Mouse (Mus musculus) MN1 (cell line): ENCODE data around the gene Bag6.

Experiments used
- DNase-seq: peaks from one replicate; pipeline ENCODE4 v3.0.0-alpha.2; 2016; ENCODE audit warnings: low spot score

Bag6 gene

DNA sequence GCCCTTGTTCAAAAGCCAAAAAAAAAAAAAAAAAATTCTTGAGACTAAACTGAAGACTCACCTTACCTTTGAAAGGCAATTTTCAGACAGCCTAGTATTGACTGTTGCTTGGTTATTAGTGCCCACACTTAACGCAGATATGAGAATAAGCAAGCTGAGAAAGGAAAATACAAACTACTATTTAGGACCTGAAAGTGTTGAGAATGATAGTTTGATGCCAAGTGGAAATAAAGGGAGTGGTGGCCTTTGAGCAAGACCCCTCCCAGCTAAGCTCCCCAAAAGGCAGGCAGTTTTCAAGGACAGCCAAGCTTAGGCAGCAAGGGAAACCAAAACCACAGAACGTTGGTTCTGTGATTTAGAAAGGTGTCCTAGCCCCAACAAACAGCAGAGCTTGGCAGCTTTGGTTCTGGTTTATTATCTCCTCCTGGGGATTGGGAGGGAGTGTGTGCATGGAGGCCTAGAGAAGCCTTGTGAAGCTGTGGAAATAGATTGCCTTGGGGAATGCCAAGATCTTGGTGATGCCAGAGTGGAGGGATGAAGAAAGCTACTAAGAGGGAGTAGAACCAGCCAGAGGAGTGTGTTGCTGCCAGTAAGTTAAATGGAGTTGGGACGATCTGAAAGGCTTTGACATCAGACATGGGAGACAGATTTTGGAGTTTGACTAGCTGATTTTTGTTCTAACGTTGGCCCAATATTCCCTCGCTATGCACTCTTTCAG lies 13.1 kb downstream of the Bag6 start:
- no peak for DNase-seq

DNA sequence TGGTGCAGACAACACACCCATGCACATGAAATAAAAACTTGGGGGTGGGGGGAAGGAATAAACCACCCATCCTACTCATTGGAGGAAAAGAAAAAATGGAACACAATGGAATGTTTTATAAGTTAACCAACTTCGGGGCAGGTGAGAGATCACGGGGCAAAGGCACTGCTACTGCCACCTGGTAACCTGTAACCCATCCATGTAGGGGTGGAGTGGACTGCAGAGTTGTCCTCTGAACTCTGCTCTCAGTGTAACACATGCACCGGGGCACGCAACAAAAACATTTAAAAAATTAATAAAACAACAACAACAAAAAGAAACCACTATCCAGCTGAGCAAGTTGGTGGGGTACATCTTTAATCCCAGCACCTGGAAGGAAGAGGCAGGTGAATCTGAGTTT lies 17.1 kb downstream of the Bag6 start:
- no peak for DNase-seq

DNA sequence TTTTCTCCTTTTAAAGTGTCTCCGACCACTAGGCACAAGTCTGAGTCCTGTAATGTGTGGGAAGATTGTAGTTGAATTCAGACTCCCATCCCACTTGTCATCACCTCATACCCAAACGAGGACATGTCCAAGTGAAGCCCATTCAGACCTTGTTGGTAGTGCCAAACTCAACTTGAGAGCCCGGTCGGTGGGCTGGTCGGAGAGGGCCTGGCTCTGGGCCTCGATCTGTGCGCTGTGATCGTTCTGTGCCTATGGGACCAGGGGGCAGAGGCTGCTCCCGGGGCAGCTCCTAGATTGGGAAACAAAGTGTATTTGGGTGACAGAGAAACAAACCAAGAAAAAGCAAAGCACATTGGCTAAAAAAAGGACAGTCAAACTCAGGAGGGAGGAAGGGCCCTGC lies 18.1 kb downstream of the Bag6 start:
- DNase-seq = no peak

DNA sequence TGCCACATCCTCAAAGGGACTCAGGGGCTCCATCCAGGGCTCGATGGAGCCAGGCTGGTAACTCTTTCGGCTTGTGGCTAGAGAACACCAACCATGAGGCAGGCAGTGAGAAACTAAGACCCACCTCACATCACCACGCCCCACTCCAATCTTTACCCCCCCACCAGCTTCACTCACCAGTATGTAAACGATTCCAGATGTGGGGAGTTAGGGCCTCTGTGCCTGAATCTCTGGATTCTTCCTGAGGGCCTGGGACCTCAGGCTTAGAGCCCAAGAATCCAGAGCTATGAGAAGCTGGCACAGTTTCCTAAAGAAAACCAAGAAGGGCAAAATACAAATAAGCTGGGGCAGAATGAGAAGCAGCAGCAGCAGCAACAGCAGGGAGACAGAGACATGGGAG lies 19.0 kb downstream of the Bag6 start:
- DNase-seq = no peak

DNA sequence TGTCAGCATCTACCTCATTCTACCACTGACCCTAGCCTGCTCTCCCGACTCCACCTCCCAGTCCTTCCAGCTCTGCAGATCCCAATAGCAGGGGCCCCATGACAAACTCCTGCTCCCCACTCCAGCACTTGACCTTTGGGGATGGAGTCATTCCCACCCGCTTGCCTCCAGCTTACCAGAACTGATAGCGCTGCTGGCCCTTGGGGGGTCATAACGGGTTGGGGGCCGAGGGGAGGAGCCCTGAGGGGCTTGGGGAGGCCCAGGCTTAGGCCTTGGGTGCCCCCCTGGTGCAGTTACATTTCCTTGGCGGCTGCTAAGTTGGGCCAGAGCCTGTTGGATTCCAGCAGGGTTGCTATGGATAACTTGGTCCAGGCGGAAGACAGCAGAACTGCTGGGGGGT lies 19.6 kb downstream of the Bag6 start:
- DNase-seq = no peak

DNA sequence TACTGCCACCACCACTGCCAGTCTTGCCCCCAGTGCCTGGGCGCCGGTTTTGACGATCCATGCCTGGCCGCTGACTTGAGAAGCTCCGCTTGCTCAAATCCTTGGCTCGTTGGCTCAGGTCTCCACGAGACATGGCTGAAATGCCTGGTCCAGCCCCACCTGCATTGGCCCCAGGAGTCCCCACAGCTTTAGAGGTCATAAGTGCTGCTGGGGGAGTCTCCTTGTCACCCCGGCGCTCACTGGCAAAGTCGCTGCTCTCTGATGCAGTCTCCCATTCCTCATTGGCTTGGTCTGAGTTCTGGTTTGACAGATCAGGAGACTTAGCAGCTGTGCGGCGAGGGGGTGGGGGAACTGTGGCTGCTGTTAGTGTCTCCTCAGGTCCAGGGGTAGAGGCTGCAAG lies 20.5 kb downstream of the Bag6 start:
- no peak for DNase-seq

DNA sequence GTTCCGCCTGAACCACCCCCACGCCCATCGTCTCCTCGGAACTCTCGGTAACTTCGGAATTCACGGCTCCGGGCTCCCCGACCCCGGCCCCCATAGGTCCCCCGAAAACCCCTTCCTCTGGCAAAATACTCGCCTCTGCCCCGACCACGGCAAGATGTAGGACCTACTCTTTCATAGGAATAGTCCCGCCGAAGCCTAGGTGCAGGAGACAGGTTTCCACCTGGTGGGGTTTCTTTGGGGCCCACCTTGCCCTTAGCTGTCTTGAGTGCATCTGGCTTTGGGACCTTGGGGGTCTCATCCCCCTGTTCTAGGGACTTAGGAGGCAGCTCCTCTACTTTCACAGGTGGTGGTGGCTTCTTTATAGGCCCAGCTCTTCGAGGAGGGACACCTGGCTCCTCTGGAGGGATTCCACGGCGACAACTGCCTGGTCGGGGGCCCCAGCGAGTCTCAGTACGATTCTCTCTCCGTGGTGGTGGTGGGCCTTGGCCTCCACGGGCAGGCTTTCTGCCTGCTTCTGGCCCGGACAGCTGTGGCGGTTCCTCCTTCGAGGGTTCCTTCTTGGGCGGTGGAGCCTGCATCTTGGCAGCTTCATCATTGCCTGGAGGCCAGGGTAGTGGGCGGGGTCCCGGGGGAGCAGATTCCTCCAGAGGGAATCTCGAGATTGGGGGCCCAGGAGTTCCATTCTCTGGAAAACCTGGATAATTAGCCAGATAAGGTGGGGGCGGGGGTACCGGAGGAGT lies 21.7 kb downstream of the Bag6 start:
- no peak for DNase-seq

DNA sequence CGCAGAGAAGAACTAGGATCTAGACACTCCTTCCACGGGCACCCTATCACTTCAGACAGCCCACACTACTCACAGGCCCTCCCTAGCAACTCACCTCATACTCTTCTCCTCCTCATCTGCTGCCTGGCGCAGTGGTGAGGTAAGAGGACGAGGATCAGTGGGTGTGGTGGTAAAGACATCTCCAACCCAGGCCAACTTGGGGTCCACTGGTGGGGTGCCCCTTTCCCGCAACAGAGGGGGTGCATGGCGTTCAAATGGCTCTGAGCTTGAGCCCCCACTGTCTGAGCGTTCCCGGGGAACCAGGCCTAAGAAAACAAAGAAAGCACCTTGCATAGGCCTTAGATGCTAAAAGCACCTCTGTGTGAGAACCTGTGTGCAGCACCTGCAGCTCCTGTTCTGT lies 22.3 kb downstream of the Bag6 start:
- DNase-seq = no peak

DNA sequence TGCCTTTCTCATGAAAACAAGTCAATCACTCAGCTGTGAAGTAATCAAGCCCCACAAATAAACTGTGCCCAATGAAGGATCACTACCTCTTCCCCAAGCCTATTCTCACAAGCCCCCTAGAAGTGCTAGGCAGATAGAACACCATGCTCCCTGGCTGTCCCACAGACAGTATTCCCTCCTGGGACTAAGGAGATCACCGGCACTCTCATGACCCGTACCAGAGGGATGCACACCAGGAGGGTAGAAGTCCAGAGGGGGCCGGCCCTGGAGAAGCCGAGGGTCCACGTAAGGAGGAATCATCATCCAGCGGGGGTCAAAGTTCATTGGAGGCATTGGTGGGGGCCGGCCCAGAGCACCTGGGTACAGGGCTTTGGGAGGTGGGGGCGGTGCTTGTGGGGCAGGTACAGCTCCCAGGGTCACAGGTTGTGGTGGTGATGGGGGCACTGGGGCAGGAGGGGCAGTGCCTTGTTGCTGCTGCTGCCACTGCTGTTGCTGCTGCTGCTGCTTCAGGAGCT lies 22.7 kb downstream of the Bag6 start:
- DNase-seq = no peak

DNA sequence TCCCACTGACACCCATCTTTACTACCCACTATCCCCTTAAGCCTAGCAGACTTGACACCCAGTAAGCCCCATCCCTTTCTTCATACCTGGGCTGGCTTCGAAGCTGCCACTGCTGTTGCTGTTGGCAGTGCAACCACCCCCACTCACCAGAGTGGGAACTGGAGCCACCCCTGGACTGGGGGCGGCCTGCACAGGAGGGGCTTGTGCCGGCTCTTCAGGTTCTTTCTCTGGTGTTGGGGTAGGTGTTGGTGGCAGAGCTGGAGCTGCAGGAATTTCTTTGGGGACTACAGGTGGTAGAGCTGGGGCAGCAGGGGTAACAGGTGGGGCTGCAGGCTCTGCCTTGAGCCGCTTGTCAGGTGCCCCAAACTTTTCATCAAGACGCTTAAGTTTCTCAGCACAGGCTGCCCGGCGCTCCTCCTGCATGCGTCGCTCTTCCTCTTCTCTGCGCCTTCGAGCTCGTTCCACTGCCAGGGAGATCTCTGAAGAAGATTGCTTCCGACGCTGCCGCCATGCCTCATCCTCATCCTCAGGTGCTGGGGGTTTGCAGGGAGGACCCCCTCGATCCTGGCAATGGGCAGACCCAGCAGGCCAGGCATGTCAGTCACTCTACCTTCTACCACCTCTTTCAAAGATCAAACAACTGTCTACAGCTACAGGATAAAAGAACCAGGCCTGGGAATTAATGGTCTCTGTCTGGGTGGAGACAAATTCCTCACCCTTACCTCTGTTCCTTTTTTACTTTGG lies 24.0 kb downstream of the Bag6 start:
- DNase-seq = no peak

DNA sequence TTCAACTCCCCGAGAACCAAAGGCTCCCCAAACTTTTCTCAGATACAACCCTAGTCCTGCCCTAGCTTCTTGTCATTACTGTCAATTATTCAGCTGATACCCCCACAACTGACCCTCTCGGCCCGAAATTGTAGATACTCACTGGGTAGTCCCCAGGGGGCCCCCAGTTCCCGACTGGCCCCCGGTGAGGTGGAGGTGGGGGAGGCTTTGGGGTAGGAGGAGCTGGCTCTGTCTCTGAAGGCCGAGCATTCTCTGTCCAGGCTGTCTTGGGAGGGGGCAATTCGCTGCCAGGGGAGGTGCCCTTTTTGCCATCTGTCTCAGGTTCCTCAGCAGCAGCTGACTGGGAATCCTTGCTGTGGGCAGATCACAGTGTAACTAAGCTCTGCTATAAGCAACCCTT lies 24.7 kb downstream of the Bag6 start:
- no peak for DNase-seq

DNA sequence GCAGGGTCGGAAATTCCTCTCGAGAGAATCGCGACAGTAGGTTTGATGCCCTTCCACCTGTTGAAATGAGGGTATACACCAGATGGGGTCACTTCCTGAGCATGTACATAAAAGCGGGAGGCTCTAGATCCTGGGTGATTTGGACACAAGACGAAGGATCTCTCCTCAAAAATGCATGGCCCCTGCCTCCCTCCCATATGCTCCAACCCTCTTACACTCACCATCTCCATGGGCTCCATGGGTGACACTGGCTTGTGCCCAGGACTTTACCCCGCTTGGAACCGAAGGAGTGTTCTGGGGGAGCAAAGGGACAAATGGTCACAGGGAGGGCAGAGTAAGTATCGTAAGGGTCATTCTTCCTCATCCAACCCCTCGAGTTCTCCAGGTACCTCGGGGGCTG lies 26.4 kb downstream of the Bag6 start:
- DNase-seq = no peak

DNA sequence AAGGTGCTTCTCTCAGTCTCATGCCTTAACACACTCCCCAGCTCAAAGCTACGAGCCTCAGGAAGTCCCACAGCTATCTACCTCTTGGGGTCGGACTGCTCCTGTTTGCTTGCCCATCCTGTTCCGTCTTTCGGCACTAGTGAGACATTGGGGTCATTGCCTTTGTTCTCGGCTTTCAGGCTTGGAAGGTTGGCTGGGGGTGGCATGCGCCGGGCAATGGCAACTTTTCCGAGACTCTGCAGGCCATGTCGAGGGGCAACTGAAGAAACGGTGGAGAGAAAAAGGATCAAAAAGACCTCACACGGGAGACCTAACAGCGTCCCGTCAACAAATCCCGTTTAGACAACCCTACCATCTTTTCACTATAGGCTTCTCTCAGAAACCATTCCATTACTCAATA lies 27.1 kb downstream of the Bag6 start:
- DNase-seq = no peak

DNA sequence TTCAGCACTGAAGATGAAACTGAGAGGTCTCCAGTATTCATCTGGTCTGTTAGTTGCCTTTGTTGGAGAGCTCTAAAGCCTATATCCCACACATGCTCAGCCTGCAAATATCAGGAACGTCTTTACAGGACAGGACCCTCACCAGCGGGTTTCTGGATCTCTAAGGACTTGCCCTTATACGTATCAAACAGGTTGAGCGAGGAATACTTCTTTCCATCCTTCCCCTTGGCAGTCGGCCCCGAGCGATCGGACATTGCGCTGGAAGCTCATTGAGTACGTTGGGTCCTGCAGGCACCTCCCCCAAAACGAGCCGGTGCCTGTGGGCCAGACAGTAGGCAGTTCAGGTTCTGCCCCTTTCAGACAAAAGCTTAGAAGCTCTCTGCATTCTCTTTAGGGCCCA lies 27.8 kb downstream of the Bag6 start:
- no peak for DNase-seq

DNA sequence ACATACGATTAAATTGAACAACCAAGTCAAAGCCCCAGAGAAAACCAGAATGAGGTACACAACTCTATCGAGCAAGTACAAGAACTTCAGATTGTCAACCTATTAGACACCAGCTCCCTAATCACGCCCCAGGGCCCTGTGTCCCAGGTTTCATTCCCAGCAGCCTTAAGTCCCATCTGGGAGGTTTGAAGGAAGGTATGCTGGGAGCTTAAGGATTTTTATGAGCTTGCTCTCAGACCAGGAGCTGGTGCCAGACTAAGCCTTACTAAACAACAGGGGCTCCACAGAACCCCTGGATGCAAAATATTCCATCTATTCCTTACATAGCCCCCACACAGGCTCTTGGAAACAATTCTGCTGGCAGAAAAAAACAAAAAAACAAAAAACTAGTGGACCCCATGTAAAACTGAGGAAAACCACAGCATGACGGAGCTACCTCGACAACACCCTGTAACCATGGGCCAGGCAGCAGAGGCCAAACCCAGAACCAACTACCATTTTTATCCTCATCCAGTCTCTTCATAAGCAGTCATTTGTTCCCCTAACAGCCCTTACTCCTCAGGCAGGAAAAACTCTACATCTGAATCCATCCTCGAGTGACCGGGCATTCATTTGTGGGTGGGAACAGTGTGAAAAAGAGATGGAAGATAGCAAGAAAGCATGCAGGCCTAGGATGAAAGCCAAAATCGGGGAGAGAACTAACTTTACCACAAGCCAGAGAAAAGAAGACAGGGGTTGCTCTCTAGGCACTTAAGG lies 28.5 kb downstream of the Bag6 start:
- no peak for DNase-seq

DNA sequence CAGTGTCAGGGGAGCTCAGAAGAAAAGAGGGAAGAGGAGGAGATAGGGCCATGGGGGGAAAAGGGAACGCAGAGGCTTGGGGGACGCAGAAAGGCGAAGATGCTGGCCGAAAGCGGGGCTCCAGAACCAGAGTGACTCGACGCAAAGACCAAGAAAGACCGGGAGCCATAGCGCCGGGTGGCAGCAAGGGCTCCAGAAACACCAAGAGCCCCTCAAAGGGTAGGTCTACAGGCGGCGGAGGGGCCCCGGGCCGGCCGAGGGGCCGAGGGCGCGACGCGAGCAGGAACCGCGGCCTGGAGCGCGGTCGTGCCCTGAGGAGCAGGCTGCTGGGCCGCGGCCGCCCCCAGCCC lies 29.2 kb downstream of the Bag6 start:
- no peak for DNase-seq

DNA sequence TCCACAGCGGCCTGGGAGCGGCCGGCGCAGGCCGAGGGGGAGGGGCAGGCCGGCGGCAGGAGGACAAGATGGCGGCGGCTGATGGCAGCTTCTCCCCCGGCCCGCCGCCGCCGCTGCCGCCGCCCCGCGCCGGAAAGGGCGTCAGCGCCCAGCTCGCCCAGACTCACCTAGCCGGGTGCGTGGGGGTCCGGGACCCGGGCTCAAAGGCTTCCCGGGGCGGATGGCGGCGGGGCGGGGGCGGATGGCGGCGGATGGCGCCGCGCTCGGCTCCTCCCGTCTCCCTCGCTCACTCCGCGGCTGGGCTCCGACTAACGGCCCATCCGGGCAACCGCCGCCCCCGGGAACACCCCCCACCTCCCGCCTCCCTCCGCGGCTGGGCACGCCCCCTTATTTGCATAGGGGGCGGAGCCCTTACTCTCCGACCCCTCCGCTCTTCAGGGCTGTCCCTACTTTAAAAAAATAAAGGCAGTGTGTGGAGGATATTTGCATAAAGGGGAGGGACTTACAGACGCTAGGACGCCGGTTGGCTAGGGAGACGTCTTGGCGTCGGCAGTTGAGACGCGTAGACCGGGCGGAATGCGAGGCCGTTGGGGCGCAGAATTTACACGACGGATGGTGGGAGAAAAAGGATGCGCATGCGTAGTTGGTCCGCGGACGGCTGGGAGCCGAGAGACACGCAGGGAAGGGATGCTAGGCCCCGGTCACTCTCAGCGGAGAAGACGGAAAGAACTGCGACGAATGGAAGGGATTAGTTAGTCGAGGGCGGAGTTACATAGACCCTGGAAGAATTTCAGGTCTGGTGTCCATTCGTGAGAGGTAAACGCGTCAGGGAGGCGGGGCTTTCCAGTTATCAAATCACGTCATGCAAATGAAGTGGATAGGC lies 29.8 kb downstream of the Bag6 start, which contains the start of gene Prrc2a:
Prrc2a (minus strand) TSS at position 330 of the 883 bp plus-strand sequence.
- peak; percentile 99 for DNase-seq

DNA sequence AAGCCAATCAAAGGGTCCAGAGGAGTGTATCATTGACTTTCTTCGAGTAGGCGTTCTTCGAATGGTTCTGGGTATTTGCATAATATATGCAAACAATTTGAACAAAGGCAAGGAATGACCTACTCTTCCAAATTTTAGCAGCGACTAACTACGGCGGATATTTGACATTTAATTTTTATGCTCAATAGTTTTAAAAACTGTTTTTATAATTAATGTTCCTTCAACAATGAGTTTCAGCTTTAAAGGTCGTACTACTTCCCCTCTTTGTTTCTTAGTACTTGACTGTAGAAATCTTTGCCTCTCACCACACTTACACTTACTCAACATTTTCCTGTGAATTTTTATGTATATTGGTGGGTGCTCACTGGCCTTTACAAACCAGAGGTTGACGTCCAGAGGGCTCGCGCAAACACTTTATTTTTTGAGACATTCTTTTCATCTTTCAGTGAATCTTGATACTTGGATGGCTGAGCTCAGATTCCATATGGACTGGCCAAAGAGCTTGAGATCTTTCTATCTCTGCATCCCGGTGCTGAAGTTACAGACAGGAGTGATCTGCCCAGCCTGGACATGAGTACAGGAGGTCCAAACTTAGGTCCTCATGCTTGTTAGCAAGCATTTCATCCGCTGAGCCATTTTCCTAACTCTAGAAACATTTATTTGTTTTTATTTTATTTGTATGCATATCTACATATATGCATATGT lies 30.6 kb downstream of the Bag6 start:
- DNase-seq = no peak

DNA sequence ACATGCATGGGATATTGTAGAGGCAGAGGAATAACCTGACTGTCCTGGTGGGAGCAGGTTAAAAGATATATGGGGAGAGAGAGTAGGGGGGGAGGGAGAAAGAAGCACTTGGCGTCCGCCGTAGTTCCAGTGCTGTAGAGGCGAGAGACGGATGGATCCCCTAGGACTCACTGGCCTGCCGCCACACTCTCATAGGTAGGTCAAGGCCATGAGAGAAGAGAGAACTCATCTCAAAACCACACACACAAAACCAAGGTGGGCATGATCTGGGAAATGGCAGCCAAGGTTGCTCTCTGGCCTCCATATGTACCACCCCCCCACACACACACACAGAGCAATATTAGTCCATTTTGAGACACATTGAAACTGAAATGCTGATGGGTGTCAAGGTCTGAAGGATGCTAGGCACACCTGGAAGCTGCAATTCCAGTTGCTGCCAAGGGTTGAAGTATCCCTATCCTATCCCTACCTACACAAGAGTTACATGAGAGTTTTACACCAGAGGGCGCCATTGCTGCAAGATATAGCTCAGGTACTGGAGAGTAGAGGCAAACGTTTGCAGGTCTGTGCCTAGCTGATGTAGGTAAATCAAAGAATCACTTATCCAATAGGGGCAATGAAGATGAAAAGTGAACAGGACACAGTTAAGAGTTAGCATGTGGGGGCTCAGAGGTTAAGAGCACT lies 31.5 kb downstream of the Bag6 start:
- DNase-seq = peak; percentile 87

DNA sequence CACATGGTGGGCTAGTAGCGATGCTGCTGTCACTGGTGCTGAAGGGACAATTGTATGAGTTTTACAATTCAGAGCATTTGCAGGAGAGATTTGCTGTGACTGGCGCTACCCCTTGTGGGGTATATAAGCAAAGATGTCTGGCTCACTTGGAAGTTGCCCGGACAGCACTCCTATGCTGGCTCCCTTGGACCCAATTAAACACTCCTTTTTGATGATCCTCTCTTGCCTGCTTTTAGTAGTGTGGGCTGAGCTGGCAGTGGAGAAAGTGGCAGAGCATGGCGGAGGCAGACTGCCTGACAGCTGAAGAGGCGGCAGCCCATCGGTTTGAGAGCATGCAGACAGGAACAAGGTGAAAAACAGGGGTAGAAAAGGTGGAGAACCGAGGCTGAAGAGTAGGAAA lies 32.8 kb downstream of the Bag6 start:
- DNase-seq = no peak
